Mouse (Mus musculus): ENCODE measurements around the gene Dnah3. TPM values are rescaled to one million over a fixed set of nuclear protein-coding genes. Genes with fewer than 3 reads are reported as not detected.

Gene Dnah3
- total and polyA plus RNA-seq, 3 experiments, result 0.22 TPM; not detected in 2

DNA sequence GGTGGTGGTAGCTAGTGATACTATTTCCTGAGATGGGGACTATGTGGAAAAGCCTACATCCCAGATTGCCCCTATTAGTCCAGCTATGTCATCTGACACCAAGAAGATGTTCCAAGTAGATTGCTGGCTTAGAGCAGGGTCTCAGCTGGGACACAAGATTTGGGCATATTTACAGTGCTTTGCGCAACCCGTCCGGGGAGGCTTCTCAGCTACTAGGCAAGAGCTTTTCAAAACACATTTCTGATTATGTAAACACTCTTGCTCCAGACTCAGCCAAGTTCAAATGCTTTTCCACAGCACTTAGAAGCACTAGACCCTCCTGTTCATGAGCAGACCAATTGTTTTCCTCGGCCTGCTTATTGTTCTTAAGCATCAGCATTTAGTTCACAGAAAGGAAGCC lies 28.7 kb upstream of the Dnah3 start:
- peaks cover 3% of the 10 kb centered on the region; the same call in 1 of the 2 replicates for H3K27me3 ChIP-seq (ENCODE audit: insufficient read depth, low read length)
- no peak for DNase-seq (ENCODE audit: low spot score)
- no peak for ATAC-seq (ENCODE audit: extremely low read depth, insufficient number of reproducible peaks, low FRiP score, poor library complexity, severe bottlenecking)
- H3K36me3 ChIP-seq (replicated peaks), result no peaks in the 10 kb centered on the region
- H3K4me1 ChIP-seq (ENCODE audit: insufficient read depth, low read depth, low read length), result no peaks in the 10 kb centered on the region
- H3K9me3 ChIP-seq (replicated peaks), result no peaks in the 10 kb centered on the region
- TF ChIP-seq CTCF (IDR thresholded peaks at IDR 0.05; ENCODE audit: low read depth, low read length) (no peak), TAL1 (conservative IDR thresholded peaks at IDR 0.05; ENCODE audit: low read depth, low read length) (no peak), GATA2 (IDR thresholded peaks at IDR 0.05; ENCODE audit: borderline replicate concordance, low read depth, low read length) (no peak), POLR2AphosphoS5 (IDR thresholded peaks at IDR 0.05; ENCODE audit: insufficient replicate concordance, low read depth, low read length) (no peak), GATA1 (IDR thresholded peaks at IDR 0.05; ENCODE audit: borderline replicate concordance, low read length) (no peak)
- no peak overlapping the region for H3K4me3 ChIP-seq (ENCODE audit: low read depth, low read length)

DNA sequence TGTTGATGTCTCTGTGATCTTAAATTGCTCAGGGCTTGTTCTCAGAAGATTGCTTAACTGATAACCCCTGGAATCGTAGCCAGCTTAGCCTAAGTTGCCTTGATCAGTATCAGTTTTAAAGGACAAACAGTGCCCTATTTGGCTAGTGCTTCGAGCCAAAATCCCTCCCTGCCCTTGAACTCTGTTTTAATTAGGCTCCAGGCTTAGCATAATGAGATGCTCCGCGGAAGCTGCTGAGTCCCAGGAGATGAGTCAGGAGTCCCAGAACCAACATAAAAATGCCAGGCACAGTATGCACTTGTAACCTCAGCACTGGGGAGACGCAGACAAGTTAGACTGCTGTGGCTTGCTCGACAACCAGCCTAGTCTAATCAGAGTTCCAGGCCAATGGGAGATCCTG lies 22.4 kb upstream of the Dnah3 start:
- Histone ChIP-seq H3K36me3 (replicated peaks) (no peaks in the 10 kb centered on the region), H3K27me3 (ENCODE audit: insufficient read depth, low read length) (peaks cover 3% of the 10 kb centered on the region; the same call in 1 of the 2 replicates), H3K4me3 (ENCODE audit: low read depth, low read length) (no peak overlapping the region), H3K4me1 (ENCODE audit: insufficient read depth, low read depth, low read length) (no peaks in the 10 kb centered on the region), H3K9me3 (replicated peaks) (no peaks in the 10 kb centered on the region)
- no peak for TF ChIP-seq TAL1 (conservative IDR thresholded peaks at IDR 0.05; ENCODE audit: low read depth, low read length)
- no peak for TF ChIP-seq GATA1 (IDR thresholded peaks at IDR 0.05; ENCODE audit: borderline replicate concordance, low read length)
- no peak for TF ChIP-seq GATA2 (IDR thresholded peaks at IDR 0.05; ENCODE audit: borderline replicate concordance, low read depth, low read length)
- TF ChIP-seq CTCF (IDR thresholded peaks at IDR 0.05; ENCODE audit: low read depth, low read length), result no peak
- no peak for TF ChIP-seq POLR2AphosphoS5 (IDR thresholded peaks at IDR 0.05; ENCODE audit: insufficient replicate concordance, low read depth, low read length)
- ATAC-seq (ENCODE audit: extremely low read depth, insufficient number of reproducible peaks, low FRiP score, poor library complexity, severe bottlenecking) (no peak), DNase-seq (ENCODE audit: low spot score) (no peak)

DNA sequence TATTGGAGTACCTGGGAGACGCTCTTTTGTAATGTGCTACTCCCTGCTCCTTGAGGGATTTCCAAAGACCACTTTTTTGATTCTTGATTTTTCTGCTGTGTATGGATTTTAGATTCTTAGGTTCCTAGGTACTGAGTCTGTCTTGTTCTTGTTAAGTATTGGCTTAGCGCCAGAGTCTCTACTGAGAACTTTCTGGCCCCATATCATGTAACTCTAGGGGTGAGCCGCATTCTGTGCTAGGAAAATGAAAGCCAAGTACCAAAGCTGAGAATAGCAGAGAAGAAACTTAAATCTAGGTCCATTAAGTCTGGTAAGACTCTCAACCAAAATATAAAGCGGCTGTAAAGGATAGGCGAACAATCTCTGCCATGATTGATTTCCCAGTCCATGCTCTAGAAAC lies 21.9 kb upstream of the Dnah3 start:
- no peak for DNase-seq (ENCODE audit: low spot score)
- TF ChIP-seq POLR2AphosphoS5 (IDR thresholded peaks at IDR 0.05; ENCODE audit: insufficient replicate concordance, low read depth, low read length) (no peak), GATA1 (IDR thresholded peaks at IDR 0.05; ENCODE audit: borderline replicate concordance, low read length) (no peak), TAL1 (conservative IDR thresholded peaks at IDR 0.05; ENCODE audit: low read depth, low read length) (no peak), CTCF (IDR thresholded peaks at IDR 0.05; ENCODE audit: low read depth, low read length) (no peak), GATA2 (IDR thresholded peaks at IDR 0.05; ENCODE audit: borderline replicate concordance, low read depth, low read length) (no peak)
- Histone ChIP-seq H3K4me3 (ENCODE audit: low read depth, low read length) (no peak overlapping the region), H3K4me1 (ENCODE audit: insufficient read depth, low read depth, low read length) (no peaks in the 10 kb centered on the region), H3K9me3 (replicated peaks) (no peaks in the 10 kb centered on the region), H3K36me3 (replicated peaks) (no peaks in the 10 kb centered on the region), H3K27me3 (ENCODE audit: insufficient read depth, low read length) (peaks cover 3% of the 10 kb centered on the region; the same call in 1 of the 2 replicates)
- ATAC-seq (ENCODE audit: extremely low read depth, insufficient number of reproducible peaks, low FRiP score, poor library complexity, severe bottlenecking), result no peak

DNA sequence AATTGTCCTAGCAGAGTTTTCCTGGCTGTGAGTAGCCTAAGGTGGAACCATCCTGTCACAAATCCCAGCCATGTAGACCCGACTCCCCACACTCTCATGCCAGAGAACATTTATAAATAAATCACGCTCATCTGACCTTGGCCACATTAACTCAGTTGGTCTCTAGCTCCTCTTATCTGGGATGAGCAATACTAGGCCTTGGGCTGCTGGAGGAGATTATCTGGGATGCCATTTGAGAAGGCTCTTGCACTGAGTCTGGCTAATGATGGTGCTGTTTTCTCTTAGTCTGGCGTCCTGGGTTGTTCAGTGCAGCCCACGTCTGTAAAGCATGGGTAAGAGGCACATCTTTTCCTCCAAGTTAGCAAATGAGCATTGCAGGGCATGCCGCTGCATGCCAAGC lies 14.6 kb upstream of the Dnah3 start:
- ATAC-seq (ENCODE audit: extremely low read depth, insufficient number of reproducible peaks, low FRiP score, poor library complexity, severe bottlenecking) (no peak), DNase-seq (ENCODE audit: low spot score) (no peak)
- Histone ChIP-seq H3K27me3 (ENCODE audit: insufficient read depth, low read length) (no peaks in the 10 kb centered on the region), H3K4me3 (ENCODE audit: low read depth, low read length) (no peak overlapping the region), H3K4me1 (ENCODE audit: insufficient read depth, low read depth, low read length) (no peaks in the 10 kb centered on the region), H3K9me3 (replicated peaks) (no peaks in the 10 kb centered on the region), H3K36me3 (replicated peaks) (no peaks in the 10 kb centered on the region)
- no peak for TF ChIP-seq GATA1 (IDR thresholded peaks at IDR 0.05; ENCODE audit: borderline replicate concordance, low read length)
- no peak for TF ChIP-seq TAL1 (conservative IDR thresholded peaks at IDR 0.05; ENCODE audit: low read depth, low read length)
- no peak for TF ChIP-seq GATA2 (IDR thresholded peaks at IDR 0.05; ENCODE audit: borderline replicate concordance, low read depth, low read length)
- no peak for TF ChIP-seq POLR2AphosphoS5 (IDR thresholded peaks at IDR 0.05; ENCODE audit: insufficient replicate concordance, low read depth, low read length)
- no peak for TF ChIP-seq CTCF (IDR thresholded peaks at IDR 0.05; ENCODE audit: low read depth, low read length)

DNA sequence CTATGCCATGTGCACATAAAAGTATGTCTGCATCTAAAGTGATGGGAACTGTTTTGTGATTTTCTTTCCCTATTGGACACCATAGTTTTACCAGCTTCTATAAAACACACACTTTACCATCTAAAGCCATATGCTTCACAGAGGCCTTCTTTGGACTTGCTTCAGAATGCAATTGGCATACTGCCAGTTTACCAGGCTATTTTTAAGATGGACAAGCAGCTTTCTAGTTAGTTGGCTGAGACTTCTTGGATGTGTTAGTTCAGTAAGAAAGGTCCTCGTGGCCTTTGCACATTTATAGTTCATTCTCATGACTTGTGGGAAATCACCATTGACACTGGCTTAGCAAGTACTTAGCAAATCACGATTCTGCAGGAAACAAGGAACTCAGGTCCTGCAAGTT lies 11.3 kb upstream of the Dnah3 start:
- peaks cover 3% of the 10 kb centered on the region; the same call in 1 of the 2 replicates for H3K27me3 ChIP-seq (ENCODE audit: insufficient read depth, low read length)
- H3K9me3 ChIP-seq (replicated peaks), result no peaks in the 10 kb centered on the region
- H3K4me3 ChIP-seq (ENCODE audit: low read depth, low read length), result no peak overlapping the region
- H3K36me3 ChIP-seq (replicated peaks), result no peaks in the 10 kb centered on the region
- TF ChIP-seq TAL1 (conservative IDR thresholded peaks at IDR 0.05; ENCODE audit: low read depth, low read length) (no peak), GATA1 (IDR thresholded peaks at IDR 0.05; ENCODE audit: borderline replicate concordance, low read length) (no peak)
- DNase-seq (ENCODE audit: low spot score) (no peak), ATAC-seq (ENCODE audit: extremely low read depth, insufficient number of reproducible peaks, low FRiP score, poor library complexity, severe bottlenecking) (no peak)
- peaks cover 3% of the 10 kb centered on the region for H3K4me1 ChIP-seq (ENCODE audit: insufficient read depth, low read depth, low read length)

DNA sequence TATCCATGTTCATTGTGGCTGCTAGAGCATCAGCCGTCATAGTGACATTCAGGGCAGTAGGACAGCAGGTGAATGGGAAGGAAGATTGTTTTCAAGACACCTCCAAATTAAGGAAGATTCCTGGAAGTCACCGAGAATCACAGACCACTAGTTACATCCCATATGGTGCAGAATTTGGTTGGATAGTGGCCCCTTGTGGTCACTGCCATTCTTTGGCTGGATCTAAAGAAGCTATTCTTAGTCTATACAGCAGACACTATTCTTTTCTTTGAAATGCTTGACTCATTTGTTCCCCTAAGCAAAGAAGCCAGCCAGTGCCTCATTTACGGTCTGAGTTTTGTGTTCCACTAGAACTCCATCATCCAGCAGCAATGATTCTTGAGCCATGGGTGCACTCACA lies 9.9 kb upstream of the Dnah3 start:
- H3K9me3 ChIP-seq (replicated peaks), result no peaks in the 10 kb centered on the region
- TF ChIP-seq CTCF (IDR thresholded peaks at IDR 0.05; ENCODE audit: low read depth, low read length) (no peak), GATA2 (IDR thresholded peaks at IDR 0.05; ENCODE audit: borderline replicate concordance, low read depth, low read length) (no peak), TAL1 (conservative IDR thresholded peaks at IDR 0.05; ENCODE audit: low read depth, low read length) (no peak), POLR2AphosphoS5 (IDR thresholded peaks at IDR 0.05; ENCODE audit: insufficient replicate concordance, low read depth, low read length) (no peak), GATA1 (IDR thresholded peaks at IDR 0.05; ENCODE audit: borderline replicate concordance, low read length) (no peak)
- no peaks in the 10 kb centered on the region for H3K36me3 ChIP-seq (replicated peaks)
- peaks cover 3% of the 10 kb centered on the region for H3K4me1 ChIP-seq (ENCODE audit: insufficient read depth, low read depth, low read length)
- ATAC-seq (ENCODE audit: extremely low read depth, insufficient number of reproducible peaks, low FRiP score, poor library complexity, severe bottlenecking) (no peak), DNase-seq (ENCODE audit: low spot score) (no peak)
- H3K4me3 ChIP-seq (ENCODE audit: low read depth, low read length), result no peak overlapping the region
- H3K27me3 ChIP-seq (ENCODE audit: insufficient read depth, low read length), result peaks cover 3% of the 10 kb centered on the region; the same call in 1 of the 2 replicates

Data from G1E (cell line).